Mouse (Mus musculus): ENCODE results near the gene Cnn1. TPM values are rescaled to one million over a fixed set of nuclear protein-coding genes. Genes with fewer than 3 reads are reported as not detected.
A peak's percentile ranks its signal among the peaks of the same experiment; 100 is the strongest.
"Not testable (repeated sequence)": the region's sequence is repeated elsewhere in the genome, so short reads cannot be mapped to it uniquely, and the experiment has no call there.

Cnn1 gene
- polyA plus RNA-seq, 1 experiment from 2014 or later = 1.5 TPM

GRCm38 (mm10) chr9:22144304-22144965 lies 45.4 kb downstream of the Cnn1 start:
- WGBS = 89% methylated on average over 8 of the region's 8 CpGs
- Histone ChIP-seq H3K4me1 (replicated peaks) (no peaks in the 10 kb centered on the region), H3K27ac (no peak overlapping the region), H3K9me3 (peaks cover 8% of the 10 kb centered on the region; the same call in 1 of the 2 replicates), H3K27me3 (no peaks in the 10 kb centered on the region), H3K9ac (replicated peaks) (no peak overlapping the region), H3K36me3 (no peaks in the 10 kb centered on the region), H3K4me3 (replicated peaks) (no peak overlapping the region), H3K4me2 (no peak overlapping the region)
- no peak for ATAC-seq (ENCODE audit: insufficient number of reproducible peaks, insufficient read depth, low FRiP score, low TSS enrichment, low read depth)

GRCm38 (mm10) chr9:22149426-22150248 lies 50.6 kb downstream of the Cnn1 start:
- no peak overlapping the region for H3K27ac ChIP-seq
- no peaks in the 10 kb centered on the region for H3K4me1 ChIP-seq (replicated peaks)
- H3K9me3 ChIP-seq = peaks cover 8% of the 10 kb centered on the region; the same call in 1 of the 2 replicates
- no peak overlapping the region for H3K4me2 ChIP-seq
- no peaks in the 10 kb centered on the region for H3K27me3 ChIP-seq
- H3K36me3 ChIP-seq = no peaks in the 10 kb centered on the region
- no peak overlapping the region for H3K9ac ChIP-seq (replicated peaks)
- no peak for ATAC-seq (ENCODE audit: insufficient number of reproducible peaks, insufficient read depth, low FRiP score, low TSS enrichment, low read depth)
- H3K4me3 ChIP-seq (replicated peaks) = no peak overlapping the region
- 75% methylated on average over 20 of the region's 20 CpGs for WGBS

DNA sequence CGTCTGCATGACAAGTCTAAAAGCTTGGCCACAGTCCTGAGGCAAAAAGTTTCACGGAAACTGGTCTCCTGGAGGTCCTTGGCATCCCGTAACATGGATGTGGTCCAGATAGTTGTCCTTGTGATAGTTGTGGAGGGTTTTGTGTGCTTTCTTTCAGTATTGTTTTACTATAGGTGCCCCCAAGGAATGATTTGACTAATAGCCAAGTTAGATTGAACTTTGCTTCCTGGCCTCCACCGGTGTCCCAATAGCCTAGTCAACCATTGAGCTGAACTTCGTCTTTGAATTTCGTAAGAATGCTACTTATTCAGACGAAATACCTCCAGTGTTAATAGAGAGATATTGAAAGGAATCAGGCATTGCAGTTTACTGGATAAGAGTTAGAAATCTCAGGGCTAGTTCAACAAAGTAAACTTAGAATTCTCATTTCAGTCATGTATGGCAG lies 51.3 kb downstream of the Cnn1 start:
- H3K27me3 ChIP-seq; H3K4me1 ChIP-seq (replicated peaks); H3K4me3 ChIP-seq (replicated peaks); H3K9me3 ChIP-seq; ATAC-seq (ENCODE audit: insufficient number of reproducible peaks, insufficient read depth, low FRiP score, low TSS enrichment, low read depth); H3K27ac ChIP-seq; H3K9ac ChIP-seq (replicated peaks); H3K36me3 ChIP-seq; H3K4me2 ChIP-seq: not testable (repeated sequence)
- WGBS = 87% methylated on average over 7 of the region's 7 CpGs

DNA sequence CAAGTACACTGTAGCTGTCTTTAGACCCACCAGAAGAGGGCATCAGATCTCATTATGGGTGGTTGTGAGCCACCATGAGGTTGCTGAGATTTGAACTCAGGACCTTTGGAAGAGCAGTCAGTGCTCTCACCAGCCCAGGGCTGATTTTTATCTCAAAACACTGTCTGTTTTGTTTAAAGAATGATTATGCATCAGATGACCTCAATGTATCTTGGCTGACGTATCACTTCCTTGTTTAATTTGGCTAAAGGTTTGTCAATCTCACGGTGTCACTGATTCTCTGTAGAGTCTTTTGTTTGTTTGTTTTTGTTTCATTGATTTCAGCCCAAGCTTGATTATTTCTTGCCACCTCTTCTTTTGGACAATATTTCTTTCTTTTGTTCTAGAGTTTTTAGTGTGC lies 51.9 kb downstream of the Cnn1 start:
- peaks cover 8% of the 10 kb centered on the region; the same call in 1 of the 2 replicates for H3K9me3 ChIP-seq
- 92% methylated on average over 2 of the region's 2 CpGs for WGBS
- H3K4me3 ChIP-seq (replicated peaks) = no peak overlapping the region
- H3K36me3 ChIP-seq = no peaks in the 10 kb centered on the region
- H3K9ac ChIP-seq (replicated peaks) = no peak overlapping the region
- ATAC-seq (ENCODE audit: insufficient number of reproducible peaks, insufficient read depth, low FRiP score, low TSS enrichment, low read depth) = no peak
- no peak overlapping the region for H3K27ac ChIP-seq
- H3K4me2 ChIP-seq = no peak overlapping the region
- no peaks in the 10 kb centered on the region for H3K27me3 ChIP-seq
- H3K4me1 ChIP-seq (replicated peaks) = peaks cover 4% of the 10 kb centered on the region; the same call in 1 of the 2 replicates

GRCm38 (mm10) chr9:22153810-22154209 lies 54.8 kb downstream of the Cnn1 start:
- Histone ChIP-seq H3K4me2 (no peak overlapping the region), H3K9ac (replicated peaks) (no peak overlapping the region), H3K9me3 (no peaks in the 10 kb centered on the region), H3K27ac (no peak overlapping the region), H3K36me3 (peaks cover 9% of the 10 kb centered on the region; the same call in 1 of the 2 replicates), H3K4me1 (replicated peaks) (peaks cover 13% of the 10 kb centered on the region), H3K4me3 (replicated peaks) (no peak overlapping the region), H3K27me3 (peaks cover 7% of the 10 kb centered on the region)
- no peak for ATAC-seq (ENCODE audit: insufficient number of reproducible peaks, insufficient read depth, low FRiP score, low TSS enrichment, low read depth)
- 91% methylated on average over 3 of the region's 3 CpGs for WGBS

DNA sequence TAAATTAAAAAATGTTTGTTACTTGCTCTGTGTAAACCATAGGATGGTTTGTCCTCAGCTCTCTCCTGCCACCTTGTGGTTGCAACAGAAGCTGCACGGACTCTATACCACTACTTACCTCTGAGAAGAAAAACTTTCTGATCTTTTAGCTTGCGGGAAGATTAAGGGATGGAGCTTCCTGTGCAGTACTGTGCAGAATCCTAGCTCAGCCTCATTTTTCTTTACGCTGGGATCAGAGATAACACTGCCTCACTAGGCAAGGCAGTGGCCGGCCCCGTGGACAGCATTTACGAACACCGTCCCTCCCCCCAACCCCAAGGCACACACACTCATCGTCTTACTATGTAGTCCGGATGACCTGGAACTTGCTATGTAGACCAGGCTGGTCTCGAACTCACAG lies 56.6 kb downstream of the Cnn1 start:
- Histone ChIP-seq H3K4me2 (peak overlapping the region; percentile 72), H3K9me3 (no peaks in the 10 kb centered on the region), H3K9ac (replicated peaks) (no peak overlapping the region), H3K36me3 (peaks cover 11% of the 10 kb centered on the region; the same call in 1 of the 2 replicates), H3K27me3 (peaks cover 7% of the 10 kb centered on the region), H3K4me1 (replicated peaks) (peaks cover 13% of the 10 kb centered on the region), H3K4me3 (replicated peaks) (0 out of 2 replicates have a peak overlapping the region, but pooled peaks have one; percentile 13), H3K27ac (no peak overlapping the region)
- WGBS = 24% methylated on average over 10 of the region's 10 CpGs
- peak; percentile 54; the same call in 1 of the 2 replicates for ATAC-seq (ENCODE audit: insufficient number of reproducible peaks, insufficient read depth, low FRiP score, low TSS enrichment, low read depth)

- peaks cover 7% of the 10 kb centered on the region for H3K27me3 ChIP-seq
- no peaks in the 10 kb centered on the region for H3K9me3 ChIP-seq
- peak within 1 kb of the TSS; percentile 68 for H3K4me3 ChIP-seq (replicated peaks)
- peaks cover 11% of the 10 kb centered on the region; the same call in 1 of the 2 replicates for H3K36me3 ChIP-seq
- H3K4me2 ChIP-seq = peak within 1 kb of the TSS; percentile 72
- WGBS = 1% methylated on average over 65 of the region's 65 CpGs
- H3K9ac ChIP-seq (replicated peaks) = peak within 1 kb of the TSS; percentile 84
- ATAC-seq (ENCODE audit: insufficient number of reproducible peaks, insufficient read depth, low FRiP score, low TSS enrichment, low read depth) = peak; percentile 97
- peaks cover 13% of the 10 kb centered on the region for H3K4me1 ChIP-seq (replicated peaks)
- peak within 1 kb of the TSS; percentile 89 for H3K27ac ChIP-seq
Measured at GRCm38 (mm10) chr9:22156497-22157245, 57.7 kb downstream of the Cnn1 start, which contains the start of gene Pigyl. TSS of gene Pigyl (plus strand) at chr9:22156846.

- peak overlapping the region; percentile 84; the same call in 1 of the 2 replicates for H3K9ac ChIP-seq (replicated peaks)
- WGBS = 61% methylated on average over 34 of the region's 34 CpGs
Measured at GRCm38 (mm10) chr9:22157516-22158265, 58.7 kb downstream of the Cnn1 start.

More at GRCm38 (mm10) chr9:22157516-22158265, 58.7 kb downstream of the Cnn1 start:
- Histone ChIP-seq H3K4me2 (peak overlapping the region; percentile 72), H3K4me3 (replicated peaks) (peak overlapping the region; percentile 68), H3K36me3 (peaks cover 11% of the 10 kb centered on the region; the same call in 1 of the 2 replicates), H3K9me3 (no peaks in the 10 kb centered on the region), H3K27me3 (peaks cover 7% of the 10 kb centered on the region), H3K4me1 (replicated peaks) (peaks cover 13% of the 10 kb centered on the region), H3K27ac (no peak overlapping the region)
- ATAC-seq (ENCODE audit: insufficient number of reproducible peaks, insufficient read depth, low FRiP score, low TSS enrichment, low read depth) = no peak
